Mouse (Mus musculus): Measurements from ENCODE around the gene Pex11b. TPM values are rescaled to one million over a fixed set of nuclear protein-coding genes. Genes with fewer than 3 reads are reported as not detected.

Gene Pex11b
- 55.1 and 61.6 TPM in 2 replicates for polyA plus RNA-seq (2015; fragmentation: Nextera tagmentation; extraction: Ambion mirVana)

GRCm38 (mm10) chr3:96634928-96635879, at the start of gene Pex11b, which contains the start of gene Gm42957:
Pex11b (plus strand) TSS chr3:96635376.
Gm42957 (plus strand) TSS chr3:96635474.
- peaks cover 30% of the 10 kb centered on the region for H3K4me1 ChIP-seq (replicated peaks; ENCODE audit: control insufficient read depth, insufficient read depth, low read length)
- peak within 1 kb of the TSS; percentile 71 for H3K4me3 ChIP-seq (replicated peaks; ENCODE audit: low read length)
- 2% methylated on average over 55 of the region's 60 CpGs for WGBS
- no peaks in the 10 kb centered on the region for H3K27me3 ChIP-seq (replicated peaks; ENCODE audit: control insufficient read depth, insufficient read depth, low read length)
- H3K36me3 ChIP-seq (ENCODE audit: control insufficient read depth, insufficient read depth): peaks cover 13% of the 10 kb centered on the region
- peak; percentile 93 for ATAC-seq
- peak within 1 kb of the TSS; percentile 90 for H3K27ac ChIP-seq (ENCODE audit: low read length)
- H3K9me3 ChIP-seq (ENCODE audit: control insufficient read depth, low read length): no peaks in the 10 kb centered on the region
- H3K9ac ChIP-seq (replicated peaks; ENCODE audit: low read depth, low read length): peak within 1 kb of the TSS; percentile 90
- H3K4me2 ChIP-seq (ENCODE audit: low read length): peak within 1 kb of the TSS; percentile 64

GRCm38 (mm10) chr3:96590657-96591056, 44.5 kb upstream of the Pex11b start:
- Histone ChIP-seq H3K27me3 (replicated peaks; ENCODE audit: control insufficient read depth, insufficient read depth, low read length) (no peaks in the 10 kb centered on the region), H3K4me2 (ENCODE audit: low read length) (no peak overlapping the region), H3K36me3 (ENCODE audit: control insufficient read depth, insufficient read depth) (no peaks in the 10 kb centered on the region), H3K4me1 (replicated peaks; ENCODE audit: control insufficient read depth, insufficient read depth, low read length) (peaks cover 14% of the 10 kb centered on the region), H3K4me3 (replicated peaks; ENCODE audit: low read length) (no peak overlapping the region), H3K27ac (ENCODE audit: low read length) (no peak overlapping the region), H3K9ac (replicated peaks; ENCODE audit: low read depth, low read length) (no peak overlapping the region), H3K9me3 (ENCODE audit: control insufficient read depth, low read length) (no peaks in the 10 kb centered on the region)
- no peak for ATAC-seq
- WGBS: 80% methylated on average over 4 of the region's 4 CpGs

- peak overlapping the region; percentile 75 for H3K27ac ChIP-seq (ENCODE audit: low read length)
- no peaks in the 10 kb centered on the region for H3K27me3 ChIP-seq (replicated peaks; ENCODE audit: control insufficient read depth, insufficient read depth, low read length)
- under 1% methylated on average over 10 of the region's 10 CpGs for WGBS
- peak overlapping the region; percentile 70 for H3K9ac ChIP-seq (replicated peaks; ENCODE audit: low read depth, low read length)
- H3K4me2 ChIP-seq (ENCODE audit: low read length): peak overlapping the region; percentile 72
- no peaks in the 10 kb centered on the region for H3K9me3 ChIP-seq (ENCODE audit: control insufficient read depth, low read length)
- no peak for ATAC-seq
- peaks cover 38% of the 10 kb centered on the region for H3K4me1 ChIP-seq (replicated peaks; ENCODE audit: control insufficient read depth, insufficient read depth, low read length)
- peak overlapping the region; percentile 64 for H3K4me3 ChIP-seq (replicated peaks; ENCODE audit: low read length)
- no peaks in the 10 kb centered on the region for H3K36me3 ChIP-seq (ENCODE audit: control insufficient read depth, insufficient read depth)
These were observed 41.8 kb upstream of the Pex11b start for GRCm38 (mm10) chr3:96593374-96593773.

GRCm38 (mm10) chr3:96593790-96594560, 41.2 kb upstream of the Pex11b start, which contains the start of gene Polr3gl:
Polr3gl (minus strand) TSS chr3:96594181.
- Histone ChIP-seq H3K4me2 (ENCODE audit: low read length) (peak within 1 kb of the TSS; percentile 72), H3K4me3 (replicated peaks; ENCODE audit: low read length) (peak within 1 kb of the TSS; percentile 64), H3K27ac (ENCODE audit: low read length) (peak within 1 kb of the TSS; percentile 75), H3K36me3 (ENCODE audit: control insufficient read depth, insufficient read depth) (no peaks in the 10 kb centered on the region), H3K9ac (replicated peaks; ENCODE audit: low read depth, low read length) (peak within 1 kb of the TSS; percentile 70), H3K27me3 (replicated peaks; ENCODE audit: control insufficient read depth, insufficient read depth, low read length) (no peaks in the 10 kb centered on the region), H3K9me3 (ENCODE audit: control insufficient read depth, low read length) (no peaks in the 10 kb centered on the region), H3K4me1 (replicated peaks; ENCODE audit: control insufficient read depth, insufficient read depth, low read length) (peaks cover 44% of the 10 kb centered on the region)
- WGBS: under 1% methylated on average over 38 of the region's 38 CpGs
- peak; percentile 88 for ATAC-seq

- Histone ChIP-seq H3K4me2 (ENCODE audit: low read length) (no peak overlapping the region), H3K4me3 (replicated peaks; ENCODE audit: low read length) (no peak overlapping the region), H3K27ac (ENCODE audit: low read length) (no peak overlapping the region), H3K4me1 (replicated peaks; ENCODE audit: control insufficient read depth, insufficient read depth, low read length) (peaks cover 52% of the 10 kb centered on the region), H3K9me3 (ENCODE audit: control insufficient read depth, low read length) (no peaks in the 10 kb centered on the region), H3K27me3 (replicated peaks; ENCODE audit: control insufficient read depth, insufficient read depth, low read length) (no peaks in the 10 kb centered on the region), H3K36me3 (ENCODE audit: control insufficient read depth, insufficient read depth) (no peaks in the 10 kb centered on the region), H3K9ac (replicated peaks; ENCODE audit: low read depth, low read length) (no peak overlapping the region)
- ATAC-seq: no peak
- WGBS: 83% methylated on average over 5 of the region's 5 CpGs
These were observed 40.3 kb upstream of the Pex11b start for GRCm38 (mm10) chr3:96594851-96595250.

- whole genome bisulfite sequencing: 23% methylated on average over 6 of the region's 6 CpGs
- ATAC-seq: no peak
- no peaks in the 10 kb centered on the region for H3K9me3 ChIP-seq (ENCODE audit: control insufficient read depth, low read length)
- H3K4me1 ChIP-seq (replicated peaks; ENCODE audit: control insufficient read depth, insufficient read depth, low read length): peaks cover 55% of the 10 kb centered on the region
- peak overlapping the region; percentile 99 for H3K4me2 ChIP-seq (ENCODE audit: low read length)
- no peaks in the 10 kb centered on the region for H3K27me3 ChIP-seq (replicated peaks; ENCODE audit: control insufficient read depth, insufficient read depth, low read length)
- H3K36me3 ChIP-seq (ENCODE audit: control insufficient read depth, insufficient read depth): no peaks in the 10 kb centered on the region
- H3K4me3 ChIP-seq (replicated peaks; ENCODE audit: low read length): peak overlapping the region; percentile 52
- peak overlapping the region; percentile 52 for H3K27ac ChIP-seq (ENCODE audit: low read length)
- peak overlapping the region; percentile 75 for H3K9ac ChIP-seq (replicated peaks; ENCODE audit: low read depth, low read length)
These were observed 39.5 kb upstream of the Pex11b start for GRCm38 (mm10) chr3:96595661-96596060.

GRCm38 (mm10) chr3:96596228-96596707, 38.9 kb upstream of the Pex11b start, which contains the start of gene Ankrd34a:
Ankrd34a (plus strand) TSS chr3:96596636.
- no peaks in the 10 kb centered on the region for H3K9me3 ChIP-seq (ENCODE audit: control insufficient read depth, low read length)
- peak within 1 kb of the TSS; percentile 52 for H3K27ac ChIP-seq (ENCODE audit: low read length)
- peak within 1 kb of the TSS; percentile 75 for H3K9ac ChIP-seq (replicated peaks; ENCODE audit: low read depth, low read length)
- peaks cover 55% of the 10 kb centered on the region for H3K4me1 ChIP-seq (replicated peaks; ENCODE audit: control insufficient read depth, insufficient read depth, low read length)
- WGBS: 1% methylated on average over 19 of the region's 23 CpGs
- no peak for ATAC-seq
- H3K4me3 ChIP-seq (replicated peaks; ENCODE audit: low read length): peak within 1 kb of the TSS; percentile 52
- no peaks in the 10 kb centered on the region for H3K36me3 ChIP-seq (ENCODE audit: control insufficient read depth, insufficient read depth)
- peak within 1 kb of the TSS; percentile 99 for H3K4me2 ChIP-seq (ENCODE audit: low read length)
- no peaks in the 10 kb centered on the region for H3K27me3 ChIP-seq (replicated peaks; ENCODE audit: control insufficient read depth, insufficient read depth, low read length)

- 2% methylated on average over 9 of the region's 12 CpGs for WGBS
- Histone ChIP-seq H3K9me3 (ENCODE audit: control insufficient read depth, low read length) (no peaks in the 10 kb centered on the region), H3K4me1 (replicated peaks; ENCODE audit: control insufficient read depth, insufficient read depth, low read length) (peaks cover 55% of the 10 kb centered on the region), H3K27me3 (replicated peaks; ENCODE audit: control insufficient read depth, insufficient read depth, low read length) (no peaks in the 10 kb centered on the region), H3K36me3 (ENCODE audit: control insufficient read depth, insufficient read depth) (no peaks in the 10 kb centered on the region), H3K27ac (ENCODE audit: low read length) (peak overlapping the region; percentile 52), H3K9ac (replicated peaks; ENCODE audit: low read depth, low read length) (peak overlapping the region; percentile 75), H3K4me3 (replicated peaks; ENCODE audit: low read length) (peak overlapping the region; percentile 52), H3K4me2 (ENCODE audit: low read length) (peak overlapping the region; percentile 99)
- ATAC-seq: no peak
These were observed 38.3 kb upstream of the Pex11b start for GRCm38 (mm10) chr3:96596855-96597254.

Data from forebrain, embryonic 16.5 days (tissue).